Mouse (Mus musculus) mouse embryonic stem cell (cell line): Measurements from ENCODE around the gene Pheta1.

Source experiments
- in situ Hi-C, 2 experiments: fragments of 300-500 bp; cut with MboI; formaldehyde crosslinking; loops; 1 replicate in 1 of 2; 3 replicates in 1 of 2; pipeline ENCODE4 v1.14.3; 2019 to 2020; ENCODE audit warnings: low sequenced_read_pairs in 2 of 2, low pct_unique_long_range_greater_than_20kb in 1 of 2, mixed read lengths in 1 of 2; ENCODE audit not compliant: unreplicated experiment in 1 of 2

Gene Pheta1

GRCm38 (mm10) chr5:121822786-121823505 lies 25.8 kb upstream of the Pheta1 start:
- in situ Hi-C loops = no loop called here

- in situ Hi-C loops = no loop called here
Observed at GRCm38 (mm10) chr5:121823668-121824067, 25.1 kb upstream of the Pheta1 start.

- in situ Hi-C loops = no loop called here
Observed at GRCm38 (mm10) chr5:121824121-121824520, 24.7 kb upstream of the Pheta1 start.

- in situ Hi-C loops = no loop called here
Observed at GRCm38 (mm10) chr5:121825606-121826005, 23.2 kb upstream of the Pheta1 start.

- in situ Hi-C loops = no loop called here
Observed at GRCm38 (mm10) chr5:121827876-121828275, 20.9 kb upstream of the Pheta1 start.

- in situ Hi-C loops = no loop called here
Observed at GRCm38 (mm10) chr5:121828491-121829432, 20.0 kb upstream of the Pheta1 start.

- in situ Hi-C loops = no loop called here
Observed at GRCm38 (mm10) chr5:121831002-121831601, 17.7 kb upstream of the Pheta1 start.

GRCm38 (mm10) chr5:121832376-121833155 lies 16.2 kb upstream of the Pheta1 start:
- in situ Hi-C loops = no loop called here

- in situ Hi-C loops = no loop called here
Observed at GRCm38 (mm10) chr5:121833159-121833558, 15.6 kb upstream of the Pheta1 start.

- in situ Hi-C loops = no loop called here
Observed at GRCm38 (mm10) chr5:121833572-121834240, 15.1 kb upstream of the Pheta1 start.

GRCm38 (mm10) chr5:121834241-121834606 lies 14.6 kb upstream of the Pheta1 start:
- in situ Hi-C loops = no loop called here

- in situ Hi-C loops = no loop called here
Observed at GRCm38 (mm10) chr5:121834991-121835747, 13.6 kb upstream of the Pheta1 start.

GRCm38 (mm10) chr5:121835949-121836691 lies 12.7 kb upstream of the Pheta1 start:
- in situ Hi-C loops = no loop called here

- in situ Hi-C loops = no loop called here
Observed at GRCm38 (mm10) chr5:121836692-121837415, 11.9 kb upstream of the Pheta1 start.

GRCm38 (mm10) chr5:121837441-121838340 lies 11.1 kb upstream of the Pheta1 start, which contains the start of gene Sh2b3:
Gene Sh2b3, minus strand, starts transcription at chr5:121837646.
- in situ Hi-C loops = no loop called here
